Mouse (Mus musculus) lung, adult 2 months (tissue): ENCODE results near the gene Cd47.

Source experiments
- CTCF ChIP-seq: fragments of 200-500 bp; IDR thresholded peaks from 2 replicates; pipeline ENCODE4 v1.5.1; 2011; ENCODE audit warnings: mild to moderate bottlenecking, low read length, control low read depth; ENCODE audit not compliant: insufficient read depth
- POLR2A ChIP-seq: fragments of 200-500 bp; IDR thresholded peaks from 2 replicates; pipeline ENCODE4 v1.6.1; 2011; ENCODE audit warnings: low read depth, mild to moderate bottlenecking, control low read depth, low read length, borderline replicate concordance; ENCODE audit errors: extremely low read depth

DNA sequence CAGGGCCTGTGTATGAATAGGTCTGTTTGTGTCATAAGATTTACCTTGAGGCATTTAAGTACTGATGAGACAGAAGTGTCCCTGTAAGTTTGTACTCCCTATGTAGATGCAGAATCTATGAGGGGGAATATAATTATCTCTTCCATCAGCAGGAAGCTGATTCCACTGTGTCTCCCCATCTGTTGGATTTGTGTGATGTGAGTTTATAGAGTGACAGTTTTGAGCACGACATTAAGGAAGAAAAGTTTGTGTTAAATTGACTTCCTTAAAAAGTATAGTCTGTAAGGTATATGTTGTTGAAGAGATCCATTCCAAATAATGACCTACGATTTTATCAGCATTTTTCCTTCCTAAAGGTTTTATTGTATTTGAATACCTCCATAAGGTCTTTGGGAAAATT is 106.6 kb downstream of the Cd47 start:
- TF ChIP-seq POLR2A (no peak), CTCF (no peak)
